Mouse (Mus musculus) E14TG2a.4 (cell line): Measurements from ENCODE around the gene Dtymk.

Experiments used
- CTCF ChIP-seq: conservative IDR thresholded peaks from 2 replicates; pipeline ENCODE4 v1.5.1; 2014; ENCODE audit warnings: low read length
- POU5F1 ChIP-seq: IDR thresholded peaks from 2 replicates; pipeline ENCODE4 v1.6.1; 2014; ENCODE audit warnings: low read length, borderline replicate concordance

DNA sequence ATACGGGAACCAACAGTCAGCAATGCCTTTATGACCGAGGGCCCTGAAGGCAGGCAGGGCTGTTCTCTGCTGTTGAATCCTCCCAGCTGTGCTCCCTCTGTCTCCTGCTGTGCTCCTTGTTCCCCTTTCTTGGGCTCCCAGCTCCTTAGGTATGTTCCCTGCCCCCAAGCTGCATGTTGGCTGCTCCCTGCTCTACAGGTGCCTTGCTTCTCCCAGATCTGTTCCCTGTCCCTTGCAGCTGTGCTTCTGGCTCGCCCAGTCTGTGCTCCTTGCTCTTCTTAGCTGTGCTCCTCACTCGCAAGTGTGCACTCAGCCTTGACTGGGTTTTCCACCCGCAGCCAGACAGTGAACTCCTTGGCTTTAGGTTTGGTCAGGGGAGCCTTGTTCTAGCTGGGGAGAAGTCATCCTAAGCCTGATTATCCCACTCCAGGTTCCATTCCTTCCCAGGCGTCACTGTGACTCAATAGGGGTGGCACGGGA is 33.0 kb upstream of the Dtymk start:
- no peak for TF ChIP-seq CTCF
- no peak for TF ChIP-seq POU5F1
